Mouse (Mus musculus) gastrocnemius, adult 2 months (tissue): ENCODE measurements around the gene Cnot2. TPM values are rescaled to one million over a fixed set of nuclear protein-coding genes. Genes with fewer than 3 reads are reported as not detected.

Experiments
- DNase-seq: peaks from one replicate; pipeline ENCODE4 v3.0.0; 2022
- H3K27ac ChIP-seq: fragments of 200-600 bp; 2 replicates; pipeline ENCODE4 v1.8.1; 2022; ENCODE audit warnings: mild to moderate bottlenecking
- H3K4me3 ChIP-seq: fragments of 200-600 bp; 2 replicates; pipeline ENCODE4 v1.8.1; 2022; ENCODE audit warnings: mild to moderate bottlenecking, moderate library complexity
- CTCF ChIP-seq: fragments of 200-600 bp; IDR thresholded peaks from 2 replicates; pipeline ENCODE4 v1.8.1; 2022; ENCODE audit warnings: antibody characterized with exemption, mild to moderate bottlenecking, moderate library complexity
- intact Hi-C: fragments of 180-260 bp; cut with DNase I; formaldehyde crosslinking; loops from one replicate; pipeline ENCODE4 v1.15.1; 2025
- total RNA-seq, 2 experiments: library from RNA; stranded (reverse); gene quantifications; 2 replicates each; pipeline ENCODE4 v1.2.3; 2021

Cnot2 gene
- total RNA-seq, 2 experiments from 2014 or later = 36.7 to 40.0 TPM

- intact Hi-C loops = no loop called here
- DNase-seq = no peak
- Histone ChIP-seq H3K4me3 (no peak overlapping the region), H3K27ac (no peak overlapping the region)
- TF ChIP-seq CTCF = no peak
Observed at GRCm38 (mm10) chr10:116547958-116548357, 33.4 kb downstream of the Cnot2 start.

GRCm38 (mm10) chr10:116546177-116546576 is 35.1 kb downstream of the Cnot2 start:
- no peak for TF ChIP-seq CTCF
- intact Hi-C loops = no loop called here
- Histone ChIP-seq H3K4me3 (no peak overlapping the region), H3K27ac (no peak overlapping the region)
- no peak for DNase-seq

GRCm38 (mm10) chr10:116543061-116543460 is 38.2 kb downstream of the Cnot2 start:
- DNase-seq = no peak
- Histone ChIP-seq H3K4me3 (no peak overlapping the region), H3K27ac (no peak overlapping the region)
- TF ChIP-seq CTCF = no peak
- intact Hi-C loops = no loop called here

GRCm38 (mm10) chr10:116540750-116541149 is 40.6 kb downstream of the Cnot2 start:
- TF ChIP-seq CTCF = no peak
- DNase-seq = no peak
- intact Hi-C loops = no loop called here
- Histone ChIP-seq H3K27ac (no peak overlapping the region), H3K4me3 (no peak overlapping the region)

GRCm38 (mm10) chr10:116537495-116537894 is 43.8 kb downstream of the Cnot2 start:
- intact Hi-C loops = no loop called here
- DNase-seq = no peak
- no peak overlapping the region for H3K4me3 ChIP-seq
- no peak overlapping the region for H3K27ac ChIP-seq
- TF ChIP-seq CTCF = no peak

- no peak for TF ChIP-seq CTCF
- no peak for DNase-seq
- intact Hi-C loops = loop anchor here (5.0 kb wide), 1 partner anchor 48 kb away; the partner anchor contains the start of gene Cnot2
- Histone ChIP-seq H3K4me3 (no peak overlapping the region), H3K27ac (no peak overlapping the region)
Observed at GRCm38 (mm10) chr10:116534278-116534677, 47.0 kb downstream of the Cnot2 start.

- H3K4me3 ChIP-seq = no peak overlapping the region
- intact Hi-C loops = loop anchor here (5.0 kb wide), 1 partner anchor 50 kb away; the partner anchor contains the start of gene Cnot2
- no peak for TF ChIP-seq CTCF
- no peak for DNase-seq
- no peak overlapping the region for H3K27ac ChIP-seq
Observed at GRCm38 (mm10) chr10:116532561-116532960, 48.8 kb downstream of the Cnot2 start.

- intact Hi-C loops = loop anchor here (5.0 kb wide), 1 partner anchor 51 kb away; the partner anchor contains the start of gene Cnot2
- no peak overlapping the region for H3K27ac ChIP-seq
- no peak overlapping the region for H3K4me3 ChIP-seq
- no peak for DNase-seq
- TF ChIP-seq CTCF = peak; percentile 28; the same call in 1 of the 2 replicates
Observed at GRCm38 (mm10) chr10:116531063-116531462, 50.2 kb downstream of the Cnot2 start.

- no peak for TF ChIP-seq CTCF
- Histone ChIP-seq H3K4me3 (no peak overlapping the region), H3K27ac (no peak overlapping the region)
- intact Hi-C loops = no loop called here
- DNase-seq = no peak
Observed at GRCm38 (mm10) chr10:116519588-116519987, 61.7 kb downstream of the Cnot2 start.

GRCm38 (mm10) chr10:116515590-116515989 is 65.7 kb downstream of the Cnot2 start:
- DNase-seq = no peak
- H3K4me3 ChIP-seq = no peak overlapping the region
- H3K27ac ChIP-seq = no peak overlapping the region
- intact Hi-C loops = no loop called here
- TF ChIP-seq CTCF = no peak

GRCm38 (mm10) chr10:116515158-116515557 is 66.2 kb downstream of the Cnot2 start:
- TF ChIP-seq CTCF = no peak
- Histone ChIP-seq H3K27ac (no peak overlapping the region), H3K4me3 (no peak overlapping the region)
- DNase-seq = no peak
- intact Hi-C loops = no loop called here

GRCm38 (mm10) chr10:116513254-116513635 is 68.1 kb downstream of the Cnot2 start:
- Histone ChIP-seq H3K27ac (no peak overlapping the region), H3K4me3 (no peak overlapping the region)
- intact Hi-C loops = no loop called here
- DNase-seq = no peak
- no peak for TF ChIP-seq CTCF

GRCm38 (mm10) chr10:116512521-116513253 is 68.6 kb downstream of the Cnot2 start:
- TF ChIP-seq CTCF = no peak
- intact Hi-C loops = no loop called here
- no peak for DNase-seq
- Histone ChIP-seq H3K27ac (no peak overlapping the region), H3K4me3 (no peak overlapping the region)

GRCm38 (mm10) chr10:116505303-116506014 is 75.9 kb downstream of the Cnot2 start:
- no peak for DNase-seq
- intact Hi-C loops = no loop called here
- H3K27ac ChIP-seq = no peak overlapping the region
- H3K4me3 ChIP-seq = no peak overlapping the region
- no peak for TF ChIP-seq CTCF
